Mouse (Mus musculus) activated CD4-positive, CD25-positive, alpha-beta regulatory T cell, adult 9 weeks (primary cell): ENCODE measurements around the gene Ifih1. TPM values are rescaled to one million over a fixed set of nuclear protein-coding genes. Genes with fewer than 3 reads are reported as not detected.

Source experiments
- polyA plus RNA-seq: library from polyadenylated mRNA; unstranded; fragments of 100-300 nt; shearing (Covaris generic); gene quantifications from one replicate; pipeline ENCODE4 v1.2.1, GENCODE M21; 2017

The Ifih1 gene
- 25.7 TPM for polyA plus RNA-seq

GRCm38 (mm10) chr2:62646014-62646645 lies at the start of gene Ifih1:
Gene Ifih1 (minus strand): TSS chr2:62646255.

GRCm38 (mm10) chr2:62664135-62664670 lies 18.1 kb upstream of the Ifih1 start, which contains the start of gene Gca:
Gene Gca (plus strand): TSS chr2:62664285.

GRCm38 (mm10) chr2:62573753-62574159 lies 72.3 kb downstream of the Ifih1 start, which contains the start of gene Fap:
Gene Fap (minus strand): TSS chr2:62574075.

Other genes with a start within 250 kb of the Ifih1 start
- 163 TPM for gene Dpp4, start 234.0 kb downstream of the Ifih1 start, polyA plus RNA-seq
- gene Gcg, start 162.6 kb downstream of the Ifih1 start, polyA plus RNA-seq: not detected
- 0.27 TPM for gene Fap, start 72.2 kb downstream of the Ifih1 start, polyA plus RNA-seq
- gene Gca, start 18.0 kb upstream of the Ifih1 start, polyA plus RNA-seq: 0.89 TPM